Mouse (Mus musculus): ENCODE data around the gene Ptges2. TPM values are rescaled to one million over a fixed set of nuclear protein-coding genes. Genes with fewer than 3 reads are reported as not detected.

Ptges2 gene
- total RNA-seq, 2 experiments from 2014 or later: 37.1 to 43.0 TPM

DNA sequence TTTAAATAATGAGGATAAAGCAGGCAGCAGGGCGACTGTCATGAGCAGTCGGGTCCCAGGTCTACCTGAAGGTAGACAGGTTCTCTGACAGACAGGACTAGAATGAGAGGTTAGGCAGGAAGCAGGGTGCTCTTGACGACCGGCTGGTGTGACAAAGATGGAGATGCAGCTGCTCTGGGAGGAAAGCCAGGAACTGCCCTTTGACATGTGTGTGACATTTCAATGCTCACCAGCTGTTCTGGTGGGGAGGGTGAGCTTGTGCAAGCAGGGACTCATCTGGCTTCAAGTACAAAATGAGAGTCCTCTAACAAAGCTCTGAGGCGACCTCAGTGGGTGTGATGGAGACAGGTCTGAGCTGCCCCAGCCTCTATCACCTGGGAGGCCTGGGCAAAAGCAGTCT is 18.2 kb downstream of the Ptges2 start:
- DNase-seq (ENCODE audit: low spot score): peak; percentile 68

DNA sequence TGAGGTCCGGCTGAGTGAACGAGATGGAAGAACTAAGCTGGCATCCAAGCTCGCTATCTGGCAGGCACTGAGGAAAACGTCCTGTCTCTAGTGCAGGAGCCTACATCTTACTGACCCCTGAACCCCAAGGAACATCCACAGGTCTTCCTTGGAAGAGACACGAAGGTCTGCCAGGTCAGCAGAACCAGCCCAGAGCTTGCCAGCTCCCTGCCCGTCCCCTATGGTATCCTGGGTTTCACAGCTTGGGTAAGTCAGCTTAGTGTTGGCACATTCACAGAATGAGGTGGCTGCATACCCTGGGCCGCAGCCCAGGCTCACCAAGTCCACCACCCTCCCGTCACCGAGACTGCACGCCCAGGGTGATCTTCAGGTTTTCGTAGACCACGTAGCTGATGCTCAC is 20.1 kb downstream of the Ptges2 start:
- DNase-seq (ENCODE audit: low spot score): peak; percentile 71

DNA sequence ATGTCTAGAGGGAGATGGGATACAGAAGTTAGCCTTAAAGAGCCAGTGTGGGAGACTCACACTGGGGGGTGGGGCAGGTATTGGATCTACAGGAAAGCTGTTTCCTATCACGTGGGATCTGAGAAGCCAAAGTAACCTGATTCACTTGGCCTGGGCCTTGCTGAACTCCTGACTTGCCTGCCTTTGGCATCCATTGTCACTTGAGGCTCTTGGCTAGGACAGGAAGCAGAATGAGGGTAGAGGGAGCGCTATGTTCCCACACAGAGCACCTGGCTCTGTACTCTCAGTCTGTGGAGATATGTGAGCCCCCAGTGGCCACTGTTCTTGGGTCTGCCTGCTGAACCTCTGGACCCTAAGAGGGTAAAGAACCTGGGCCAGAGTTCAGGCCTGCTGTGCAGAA is 20.9 kb downstream of the Ptges2 start:
- peak; percentile 90 for DNase-seq (ENCODE audit: low spot score)

DNA sequence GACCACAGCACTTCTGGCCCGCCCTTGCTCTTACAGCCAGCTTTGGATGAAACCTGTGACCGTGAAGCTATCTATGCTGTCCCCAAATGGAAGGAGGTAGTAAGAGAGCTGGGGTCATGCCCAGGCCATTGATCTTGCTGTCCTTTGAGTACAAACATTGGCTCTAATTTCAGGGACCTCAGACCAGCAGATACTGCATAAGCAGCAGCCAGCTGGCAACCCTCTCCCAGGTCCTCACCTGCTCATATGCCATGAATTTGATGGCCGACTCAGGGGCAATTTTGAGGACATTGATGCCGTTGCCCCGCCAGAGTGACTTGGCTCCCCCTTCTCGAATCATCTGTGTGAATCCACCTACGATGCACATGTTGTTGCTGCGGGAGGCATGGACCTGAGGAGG is 21.8 kb downstream of the Ptges2 start:
- DNase-seq (ENCODE audit: low spot score): peak; percentile 77

DNA sequence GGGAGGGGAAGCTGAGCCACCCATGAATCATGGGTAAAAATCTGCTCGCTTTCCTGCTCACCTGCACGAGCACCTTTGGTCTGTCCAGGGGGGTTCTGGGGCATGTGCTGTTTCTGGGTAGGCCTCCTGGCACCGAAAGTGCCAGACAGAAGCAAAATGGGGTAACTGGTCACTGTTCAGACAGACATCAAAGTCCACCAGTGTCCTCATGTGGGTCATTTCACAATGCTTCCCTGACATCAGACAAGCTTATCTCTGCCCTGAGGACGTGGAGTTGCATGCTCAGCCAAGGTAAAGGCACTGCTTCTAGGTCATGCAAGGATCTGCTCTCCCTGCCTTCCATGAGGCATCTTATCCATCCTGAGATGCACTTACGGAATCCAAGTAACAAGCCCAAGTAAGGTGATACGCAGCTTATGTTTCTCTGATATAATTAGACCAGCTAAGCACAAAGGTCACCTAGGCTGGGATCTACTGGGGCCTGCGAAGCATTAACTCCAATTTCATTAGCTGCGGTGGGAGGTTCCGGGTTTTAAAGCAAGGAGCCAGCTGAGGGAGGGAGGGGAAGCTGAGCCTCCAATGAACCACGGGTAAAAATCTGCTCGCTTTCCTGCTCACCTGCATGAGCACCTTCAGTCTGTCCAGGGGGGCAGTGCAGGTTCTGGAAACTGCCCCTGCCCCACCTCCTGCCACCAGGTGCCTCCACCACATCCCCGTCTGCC is 22.9 kb downstream of the Ptges2 start:
- peak; percentile 53 for DNase-seq (ENCODE audit: low spot score)

DNA sequence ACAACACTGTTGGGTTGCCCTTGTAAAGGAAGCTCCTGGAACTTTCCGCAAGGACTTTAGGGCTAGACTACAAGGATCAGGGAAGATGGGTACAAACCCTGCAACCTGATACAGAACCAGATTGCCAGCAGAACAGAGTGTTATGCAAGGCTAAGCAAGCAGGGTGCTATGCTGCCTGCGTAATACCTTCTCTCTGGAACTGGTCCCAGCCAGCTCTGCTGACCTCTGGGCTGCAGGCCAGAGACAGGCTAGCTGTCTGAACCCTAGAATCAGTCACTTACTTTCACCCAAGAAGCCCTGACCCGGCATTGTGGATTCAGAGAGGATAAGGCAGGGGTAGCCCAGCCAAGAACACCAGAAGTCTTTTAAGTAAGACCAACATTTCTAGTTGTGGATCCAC is 23.7 kb downstream of the Ptges2 start:
- DNase-seq (ENCODE audit: low spot score): peak; percentile 96

DNA sequence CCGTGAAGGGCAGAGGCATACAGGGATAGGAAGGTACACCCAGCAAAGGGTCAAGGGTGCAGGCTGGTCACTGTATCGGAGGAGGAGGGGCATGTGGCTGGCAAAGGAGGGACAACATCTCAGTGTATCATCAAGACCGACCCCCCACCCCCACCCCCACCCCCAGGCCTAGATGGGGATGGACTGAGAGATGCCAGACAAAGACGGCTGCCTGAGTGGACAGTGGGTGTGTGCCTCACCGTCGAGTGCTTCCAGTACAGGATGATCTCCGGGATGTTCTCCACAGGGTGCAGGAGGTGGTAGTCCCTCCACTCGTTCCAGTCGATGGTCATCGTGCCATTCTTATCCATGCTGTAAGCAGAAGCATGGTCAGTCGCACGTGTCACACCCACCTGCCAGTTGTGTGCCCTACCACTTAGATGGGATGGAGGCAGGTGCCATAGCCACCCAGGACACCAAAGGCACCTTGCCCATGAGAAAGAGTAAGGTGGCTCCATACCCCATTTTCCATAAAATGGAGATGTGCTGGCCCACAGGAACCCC is 24.4 kb downstream of the Ptges2 start:
- peak; percentile 61 for DNase-seq (ENCODE audit: low spot score)

DNA sequence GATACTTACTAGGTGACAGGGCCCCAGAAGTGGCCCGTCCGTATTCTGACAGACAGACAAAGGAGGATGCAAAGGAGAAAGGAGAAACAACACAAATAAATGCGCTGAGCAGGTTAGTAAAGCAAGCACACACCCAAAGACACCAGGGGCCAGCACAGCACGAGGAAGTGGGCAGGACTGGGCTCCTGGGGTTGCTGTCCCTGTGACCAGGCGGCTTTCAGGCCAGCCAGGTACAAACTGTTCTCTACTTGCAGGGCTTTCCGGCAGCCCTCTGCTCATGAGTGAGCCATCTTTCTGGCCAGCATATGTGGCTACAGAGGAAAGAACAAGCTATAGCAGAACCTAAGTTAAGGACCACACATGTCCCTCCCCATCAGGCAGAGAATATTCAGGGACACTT is 25.0 kb downstream of the Ptges2 start:
- peak; percentile 61 for DNase-seq (ENCODE audit: low spot score)

DNA sequence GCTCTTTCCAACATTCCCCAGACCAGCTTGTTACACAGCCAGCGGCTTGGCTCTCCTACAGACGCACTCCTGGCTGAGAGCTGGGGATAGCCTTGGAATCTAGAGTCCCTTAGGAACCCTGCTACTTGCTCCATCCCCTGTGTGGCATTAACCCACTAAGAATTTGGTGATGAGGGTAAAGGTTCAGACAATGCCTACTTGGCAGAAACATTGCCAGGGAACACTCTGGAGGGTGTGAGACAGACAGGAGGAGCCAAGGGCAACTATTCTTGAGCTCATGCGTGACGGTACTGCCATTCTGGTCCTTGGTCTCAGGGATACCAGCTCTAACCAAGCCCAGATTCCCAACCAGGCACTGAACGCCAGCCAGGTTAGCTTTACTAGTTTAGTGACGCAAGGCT is 26.2 kb downstream of the Ptges2 start:
- peak; percentile 77 for DNase-seq (ENCODE audit: low spot score)

DNA sequence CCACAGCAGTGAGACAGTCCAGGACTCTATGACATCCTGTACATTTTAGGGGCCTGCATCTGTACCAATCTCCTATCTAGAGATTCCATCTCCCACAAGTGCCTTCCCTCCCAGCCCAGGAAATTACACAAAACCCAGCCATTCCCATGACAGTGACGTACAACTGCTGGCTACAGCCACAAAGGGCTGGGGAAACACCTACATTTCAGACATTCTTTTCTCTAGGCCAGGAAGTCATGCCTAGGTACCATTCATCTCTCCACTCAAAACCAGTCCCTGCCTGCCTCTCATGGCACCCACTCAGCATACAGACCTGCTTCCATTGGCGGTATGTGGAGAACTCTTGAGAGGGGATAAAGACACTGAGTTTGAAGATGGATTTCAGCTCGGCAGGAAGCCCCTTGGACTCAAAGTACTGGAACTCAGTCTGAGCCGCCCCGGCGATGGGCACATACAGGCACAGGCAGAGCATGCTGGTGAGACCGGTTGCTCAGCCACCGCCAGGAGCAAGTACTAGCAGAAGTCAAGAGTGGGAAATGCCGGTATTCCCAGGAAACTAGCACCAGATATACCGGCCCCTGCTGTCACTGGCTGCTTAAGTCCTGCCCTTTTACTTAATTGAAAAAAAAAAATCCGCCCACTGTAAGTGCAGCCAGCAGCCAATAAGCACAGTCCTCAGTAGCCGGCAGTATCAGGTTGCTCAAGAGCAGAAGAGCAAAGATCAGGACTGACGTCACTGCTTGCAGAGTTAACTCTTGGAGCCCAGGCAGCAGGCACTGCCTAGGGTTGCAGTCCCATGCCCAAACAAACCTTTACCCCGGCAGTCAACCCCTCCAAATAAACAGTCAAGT is 28.0 kb downstream of the Ptges2 start:
- peak; percentile 88 for DNase-seq (ENCODE audit: low spot score)

DNA sequence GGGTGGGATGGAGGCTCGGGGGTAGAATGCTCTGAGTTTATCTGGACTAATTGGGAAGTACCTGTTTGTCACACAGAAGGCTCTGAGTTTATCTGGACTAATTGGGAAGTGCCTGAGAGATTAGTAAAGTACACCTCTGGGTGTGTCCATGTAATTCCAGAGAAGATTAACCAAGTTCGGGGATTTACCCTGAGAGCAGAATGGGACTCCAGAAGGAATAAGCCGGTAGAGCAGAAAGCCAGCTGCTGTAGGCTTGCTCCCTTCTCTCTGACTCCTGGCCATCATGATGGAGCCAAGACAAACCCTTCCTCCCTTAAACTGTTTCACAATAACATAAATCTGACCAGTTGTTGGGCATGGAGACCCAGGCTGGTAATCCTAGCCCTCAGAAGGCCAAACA is 29.1 kb downstream of the Ptges2 start:
- no peak for DNase-seq (ENCODE audit: low spot score)

DNA sequence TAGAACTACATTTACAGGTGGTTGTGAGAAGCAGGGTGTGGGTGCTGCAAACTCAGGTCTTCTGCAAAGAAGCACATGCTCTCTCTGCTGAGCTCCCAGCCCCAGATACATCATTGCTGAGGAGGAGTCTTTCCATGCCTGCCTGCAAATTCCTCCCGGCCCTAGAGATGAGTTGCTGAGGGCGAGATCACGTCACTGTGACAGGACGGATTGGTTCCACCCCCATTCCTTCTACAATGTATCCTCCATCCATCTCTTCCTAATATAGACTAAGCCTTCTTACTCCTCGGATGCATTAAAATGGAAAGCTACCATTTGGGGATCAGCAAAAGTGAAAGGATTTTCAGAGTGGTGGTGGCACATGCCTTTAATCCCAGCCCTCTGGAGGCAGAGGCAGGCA is 29.9 kb downstream of the Ptges2 start:
- DNase-seq (ENCODE audit: low spot score): no peak

DNA sequence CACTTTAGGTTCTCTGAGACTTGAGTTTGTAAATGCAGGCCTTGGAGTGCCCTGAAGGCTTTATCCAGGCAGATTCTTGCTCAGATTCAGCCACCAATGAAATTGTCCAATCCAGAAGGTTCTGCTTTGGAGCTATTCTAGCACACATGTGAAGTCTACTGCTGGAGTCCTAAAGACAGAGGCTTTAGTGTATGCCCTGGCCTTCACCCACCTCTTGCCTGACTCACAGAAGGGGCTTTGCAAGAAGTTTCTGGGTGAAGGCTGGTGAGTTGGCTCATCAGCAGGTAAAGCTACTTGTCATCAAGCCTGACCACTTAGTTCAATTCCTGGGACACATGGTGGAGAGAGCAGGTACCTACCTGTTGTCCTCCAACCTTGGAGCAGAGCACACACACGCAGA is 30.4 kb downstream of the Ptges2 start:
- DNase-seq (ENCODE audit: low spot score): no peak

DNA sequence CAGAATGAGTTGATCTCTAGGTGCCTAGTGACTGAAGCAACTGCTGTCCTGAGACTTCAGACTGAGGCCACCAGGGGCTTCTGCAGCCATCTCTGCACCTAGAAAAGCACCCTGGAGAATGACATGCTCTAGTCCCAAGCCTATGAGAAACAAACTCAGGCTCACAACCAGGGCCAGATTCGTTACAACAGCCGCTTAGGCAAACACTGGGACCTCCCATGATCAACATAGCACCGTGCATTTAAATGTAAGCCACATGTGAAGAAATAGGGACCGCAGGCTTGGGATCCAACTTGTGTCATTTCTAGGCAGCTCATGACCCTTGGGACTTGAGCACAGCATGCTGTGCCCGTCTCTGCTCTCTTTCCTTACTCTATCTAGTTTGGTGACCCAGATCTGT is 32.0 kb downstream of the Ptges2 start:
- no peak for DNase-seq (ENCODE audit: low spot score)

DNA sequence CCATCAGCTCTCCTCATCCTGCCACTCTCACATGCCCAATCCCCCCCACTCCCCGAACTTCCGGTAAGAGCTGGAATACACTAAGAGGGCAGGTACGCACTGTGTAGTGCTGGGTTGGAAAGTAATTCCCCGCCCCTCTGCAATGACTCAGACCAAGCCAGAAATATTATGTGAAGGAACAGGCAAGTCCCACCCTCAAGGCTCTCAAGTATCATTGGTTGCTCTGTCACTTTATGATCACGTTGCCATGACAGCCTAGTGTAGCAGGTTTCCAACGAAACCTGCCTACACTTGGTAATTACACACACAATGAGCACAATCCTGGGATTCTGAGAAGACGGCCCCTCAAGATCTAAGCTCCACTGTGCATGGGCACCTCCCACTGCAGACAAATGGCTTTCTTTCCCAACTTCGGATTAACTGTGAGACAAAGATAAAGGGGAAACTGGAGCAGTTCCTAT is 32.6 kb downstream of the Ptges2 start:
- no peak for DNase-seq (ENCODE audit: low spot score)

DNA sequence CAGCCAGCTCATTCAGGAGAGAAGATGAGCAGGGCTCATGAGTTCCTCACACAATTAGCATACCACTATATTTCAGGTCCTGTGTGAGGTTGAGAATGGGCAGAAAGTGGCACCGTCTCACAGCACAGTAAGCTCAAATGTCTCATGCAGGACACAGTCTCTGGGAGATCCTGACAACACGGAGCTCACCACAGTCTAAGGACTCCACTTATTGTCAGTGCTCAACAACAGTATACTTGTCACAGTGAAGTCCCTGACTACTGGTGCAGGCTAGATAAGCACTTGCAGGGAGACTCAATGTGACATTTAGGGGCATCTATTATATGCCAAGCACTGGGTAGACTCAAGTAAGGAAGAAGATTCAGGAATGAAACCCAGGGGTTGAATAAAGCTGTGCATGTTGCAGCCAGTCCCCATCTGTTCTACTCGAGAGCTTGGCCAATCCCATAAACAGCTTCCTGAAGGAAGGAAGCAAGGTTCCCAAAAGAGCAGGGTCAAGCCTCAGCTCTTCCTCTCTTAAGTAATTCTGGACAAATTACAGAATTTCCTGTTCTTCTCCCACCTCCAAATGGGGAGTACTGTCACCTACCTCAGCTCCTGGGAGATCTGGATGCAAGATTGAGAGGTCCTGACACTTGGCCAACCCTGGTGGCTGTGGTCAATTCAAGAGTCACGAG is 33.7 kb downstream of the Ptges2 start:
- no peak for DNase-seq (ENCODE audit: low spot score)

DNA sequence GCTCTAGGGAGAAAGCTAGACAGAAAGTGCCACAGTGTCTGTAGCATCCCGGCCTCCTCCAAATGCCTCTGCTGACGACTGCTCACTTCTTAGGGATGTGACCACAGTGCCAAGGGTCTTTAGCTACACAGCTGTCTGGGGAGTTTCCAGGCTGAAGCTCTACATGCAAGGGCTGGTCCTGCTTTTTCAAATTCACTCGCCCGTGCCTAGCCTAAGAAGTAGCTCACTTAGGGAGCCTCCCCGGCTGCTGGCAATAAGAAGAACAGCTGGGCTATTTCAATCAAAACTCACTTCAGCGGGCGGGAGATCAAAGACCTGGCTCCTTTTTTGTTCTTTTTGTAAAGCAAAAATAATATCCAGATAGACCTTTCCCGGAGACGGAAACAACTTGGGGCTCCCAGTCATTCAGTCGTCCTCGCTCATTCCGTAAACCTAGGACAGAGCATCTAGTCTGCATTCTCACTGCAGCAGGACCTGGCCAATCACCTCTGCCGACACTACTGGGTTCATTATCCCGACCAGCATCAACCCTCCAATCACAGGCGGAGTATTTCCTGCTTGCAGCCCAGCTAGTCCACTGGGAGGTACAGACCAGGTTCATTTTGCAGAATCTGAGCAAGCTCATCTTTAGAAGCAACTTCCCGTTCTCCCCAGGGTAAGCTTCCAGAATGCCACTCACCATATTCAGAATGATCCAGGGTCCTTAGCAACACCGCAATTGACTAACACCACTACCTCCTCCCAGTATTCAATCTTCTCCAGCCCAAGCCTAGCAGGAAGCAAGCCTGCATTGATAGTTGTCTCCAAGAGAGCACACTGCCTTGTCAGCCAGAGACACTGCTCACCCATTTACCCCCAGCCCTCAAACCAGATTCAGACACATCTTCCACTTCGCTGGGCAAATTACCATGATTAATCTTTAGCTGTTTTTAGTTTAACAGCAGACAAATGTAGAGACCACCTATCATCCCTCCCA is 35.3 kb downstream of the Ptges2 start:
- peak; percentile 81 for DNase-seq (ENCODE audit: low spot score)

DNA sequence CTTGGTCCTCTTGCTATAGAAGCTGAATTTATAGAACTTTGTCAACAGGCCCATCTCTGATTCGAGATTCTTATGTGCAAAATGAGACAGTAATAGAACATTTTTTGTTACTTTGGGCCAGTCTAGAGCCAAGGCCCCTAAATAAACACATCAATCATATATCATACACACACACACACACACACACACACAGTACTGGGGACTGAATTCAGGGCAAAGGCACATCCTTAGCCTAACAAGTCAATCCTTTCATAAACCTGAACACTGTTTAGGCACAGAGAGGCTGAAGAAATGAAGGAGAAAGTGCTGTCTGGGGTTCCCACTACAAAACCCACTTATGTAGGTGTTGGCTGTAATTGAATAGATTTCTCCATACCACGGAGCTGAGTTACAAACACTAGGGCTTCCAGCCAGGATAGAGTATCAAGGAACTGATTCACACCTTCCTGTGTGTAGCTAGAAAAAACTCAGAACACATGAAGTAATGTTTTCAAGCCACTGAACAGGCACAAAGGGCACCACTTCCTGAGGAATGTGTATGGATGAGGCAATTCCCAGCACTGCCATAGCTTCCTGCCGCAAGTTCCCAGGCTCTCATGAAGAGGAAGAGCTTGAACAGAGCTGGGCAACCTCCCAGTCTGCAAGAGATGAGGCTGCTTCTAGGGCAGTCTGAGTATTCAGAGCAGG is 41.1 kb downstream of the Ptges2 start:
- DNase-seq (ENCODE audit: low spot score): no peak

DNA sequence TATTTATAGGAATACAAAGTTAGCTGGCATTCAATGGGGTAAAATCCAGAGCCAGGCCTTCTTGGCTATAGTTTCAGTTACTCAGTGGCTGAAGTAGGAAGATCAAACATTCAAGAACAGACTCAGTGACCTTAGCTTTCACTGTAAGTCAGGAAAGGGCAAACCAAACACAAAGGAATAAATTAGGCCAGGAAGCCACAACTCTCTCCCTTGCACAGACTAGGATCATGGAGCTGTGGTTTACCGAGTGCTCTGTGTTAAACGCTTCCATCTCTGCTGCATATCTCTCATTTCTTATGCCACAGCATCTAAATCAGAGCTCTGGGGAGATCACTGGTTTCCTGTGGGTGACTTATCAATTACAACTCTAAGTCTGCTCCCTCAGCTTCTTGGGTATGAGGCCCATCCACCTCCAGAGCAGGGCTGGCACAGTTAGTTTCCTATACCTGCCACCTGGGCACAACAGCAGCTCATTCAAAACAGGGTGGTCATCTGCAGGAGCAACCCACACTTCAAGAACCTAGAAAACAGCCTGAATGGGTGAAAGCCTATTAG is 42.0 kb downstream of the Ptges2 start:
- DNase-seq (ENCODE audit: low spot score): no peak

DNA sequence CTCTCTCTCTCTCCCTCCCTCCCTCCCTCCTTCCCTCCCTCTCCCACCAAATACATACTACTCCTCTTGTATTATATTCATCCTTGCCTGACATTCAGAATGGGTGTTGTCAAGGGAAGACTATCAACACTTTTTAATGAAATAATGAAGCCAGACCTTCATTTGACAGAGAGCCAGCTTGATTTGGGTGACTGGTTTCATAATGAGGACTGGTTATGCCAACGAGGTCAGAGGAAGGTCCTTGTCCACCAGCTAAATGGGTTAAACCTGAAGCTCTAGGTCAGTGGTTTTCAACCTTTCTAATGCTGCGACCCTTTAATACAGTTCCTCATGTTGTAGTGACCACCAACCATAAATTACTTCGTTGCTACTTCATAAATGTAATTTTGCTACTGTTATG is 43.0 kb downstream of the Ptges2 start:
- no peak for DNase-seq (ENCODE audit: low spot score)
